Mouse (Mus musculus): ENCODE measurements around the gene Bin2. TPM values are rescaled to one million over a fixed set of nuclear protein-coding genes. Genes with fewer than 3 reads are reported as not detected.
"Not testable (repeated sequence)": the region's sequence is repeated elsewhere in the genome, so short reads cannot be mapped to it uniquely, and the experiment has no call there.

The Bin2 gene
- total RNA-seq, 2 experiments from 2014 or later: 1.6 to 2.0 TPM

DNA sequence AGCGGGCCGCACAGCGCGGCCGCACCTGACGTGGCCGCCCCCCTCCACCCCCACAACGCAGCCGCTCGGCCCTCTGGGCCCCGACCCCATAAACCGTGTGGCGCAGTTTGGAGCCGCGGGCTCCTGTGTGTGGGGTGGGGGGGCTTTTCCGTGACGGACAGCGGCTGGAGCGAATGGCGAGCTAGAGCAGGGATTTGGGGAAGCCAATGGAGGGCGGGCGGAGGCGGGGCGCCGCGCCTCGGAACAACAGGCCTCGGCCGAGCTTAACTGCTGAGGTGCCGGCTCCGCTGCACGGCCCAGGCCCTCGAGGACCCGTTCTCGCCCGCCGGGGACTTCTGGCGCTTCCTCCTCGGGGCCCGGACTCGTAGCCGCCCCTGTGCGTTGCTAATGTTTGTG, 53.5 kb downstream of the Bin2 start:
- peak; percentile 96 for DNase-seq

DNA sequence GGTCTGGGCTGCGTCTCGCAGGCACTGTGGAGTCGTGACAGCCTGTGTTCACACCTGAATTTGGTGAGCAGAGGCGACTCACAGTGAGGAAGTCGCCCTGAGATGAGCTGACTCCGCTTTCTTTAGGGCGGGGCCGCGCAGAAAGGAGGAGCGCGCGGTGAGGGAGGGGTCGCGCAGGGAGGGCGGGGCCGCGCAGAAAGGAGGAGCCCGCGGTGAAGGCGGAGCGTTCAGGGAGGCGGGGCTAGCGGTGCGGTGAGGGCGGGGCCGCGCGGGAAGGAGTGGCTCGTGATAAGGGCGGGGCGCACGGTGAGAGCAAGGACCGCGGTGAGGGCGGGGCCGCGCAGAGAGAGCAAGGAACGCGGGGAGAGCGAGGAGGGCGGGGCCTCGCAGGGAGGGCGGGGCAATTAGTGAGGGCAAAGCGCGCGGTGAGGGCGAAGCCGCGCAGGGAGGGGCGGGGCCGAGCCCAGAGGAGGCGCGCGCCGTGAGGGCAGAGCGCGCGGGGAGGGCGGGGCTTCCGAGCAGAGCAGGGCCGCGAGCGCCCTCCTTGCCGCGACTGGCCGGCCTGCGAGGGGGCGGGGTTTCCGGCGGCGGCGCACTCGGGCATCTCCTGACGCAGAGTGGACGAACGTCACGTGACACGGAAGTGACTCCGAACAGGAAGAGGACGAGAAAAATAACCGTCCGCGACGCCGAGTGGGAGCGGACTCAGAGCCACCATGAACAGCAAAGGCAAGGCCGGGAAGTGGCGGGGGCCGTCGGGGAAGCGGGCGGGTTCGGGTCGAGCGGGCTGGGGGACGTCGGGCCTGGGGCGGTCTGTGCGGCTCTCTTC, 54.1 kb downstream of the Bin2 start, which contains the start of gene Dazap2:
Gene Dazap2 (plus strand): TSS at position 354 of the 829 bp plus-strand sequence.
- peak; percentile 99 for DNase-seq

DNA sequence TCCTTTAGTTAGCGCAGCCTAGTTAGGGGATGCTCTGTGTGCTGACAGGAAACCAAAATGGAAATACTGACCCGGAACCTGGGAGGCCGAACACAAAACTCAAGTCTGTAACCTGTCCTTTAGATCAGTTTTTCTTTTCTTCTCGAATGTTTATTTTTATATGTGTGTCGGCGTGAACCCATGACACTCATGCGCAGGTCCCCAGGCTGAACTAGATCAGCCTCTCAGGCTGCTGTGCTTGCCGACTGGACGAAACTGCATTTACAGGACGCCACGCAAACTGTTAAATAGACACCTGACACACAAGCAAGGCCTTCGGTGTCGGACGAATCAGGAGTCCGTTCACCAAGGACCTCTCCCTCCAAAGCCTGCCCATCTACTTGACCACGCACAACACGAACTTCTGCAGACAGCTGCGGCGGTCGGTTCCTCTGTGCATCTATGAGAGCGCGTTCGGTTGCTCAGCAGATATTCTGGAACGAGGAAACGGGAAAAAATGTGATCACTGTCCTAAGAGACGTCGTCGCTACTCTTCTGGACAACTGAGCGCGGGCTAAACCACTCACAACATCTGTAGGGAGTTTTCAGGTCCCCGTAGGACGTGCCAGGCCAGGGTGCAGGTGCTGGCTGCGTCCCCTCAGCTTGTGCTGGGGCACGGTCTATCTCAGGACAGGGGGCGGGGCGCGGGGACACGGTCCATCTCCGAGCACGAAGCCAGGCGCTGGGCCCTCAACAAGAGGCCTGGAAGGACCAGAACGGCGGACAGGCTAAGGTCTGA, 54.9 kb downstream of the Bin2 start:
- DNase-seq: no peak

DNA sequence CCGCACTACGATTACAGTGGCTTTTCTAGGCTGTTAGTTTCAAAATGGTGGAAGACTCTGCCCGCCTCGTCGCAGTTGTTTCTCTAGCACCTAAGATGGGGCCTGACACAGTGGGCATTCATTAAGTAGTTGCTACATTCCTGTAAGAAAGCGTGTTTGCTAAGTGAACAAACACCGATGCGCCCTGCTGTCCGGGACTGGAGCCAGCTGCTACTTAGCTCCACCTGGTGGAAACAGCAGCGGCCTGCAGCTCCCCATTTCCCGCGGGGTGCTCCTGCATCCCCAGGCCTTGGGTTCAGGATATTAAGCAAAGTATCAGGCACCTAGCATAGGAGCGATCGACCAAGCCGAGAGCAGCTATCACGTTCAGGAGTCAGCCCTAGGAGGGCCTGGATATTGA, 55.8 kb downstream of the Bin2 start:
- peak; percentile 89 for DNase-seq

DNA sequence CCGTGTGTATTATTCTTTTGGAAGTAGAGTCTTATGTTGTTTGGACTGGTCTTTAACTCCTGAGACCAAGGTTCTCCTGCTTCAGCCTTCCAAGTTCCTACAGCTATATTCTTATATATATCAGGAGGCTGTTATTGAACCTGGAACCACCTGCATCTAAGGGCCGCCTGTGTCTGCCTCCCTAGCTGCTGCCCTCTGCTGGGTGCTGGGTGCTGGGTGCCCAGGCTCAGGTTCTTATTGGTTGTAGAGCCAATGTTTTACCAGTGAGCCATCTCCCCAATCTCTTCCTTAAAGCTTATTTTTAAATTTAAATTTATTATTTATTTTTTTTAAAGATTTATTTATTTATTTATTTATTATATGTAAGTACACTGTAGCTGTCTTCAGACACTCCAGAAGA, 56.9 kb downstream of the Bin2 start:
- no peak for DNase-seq

DNA sequence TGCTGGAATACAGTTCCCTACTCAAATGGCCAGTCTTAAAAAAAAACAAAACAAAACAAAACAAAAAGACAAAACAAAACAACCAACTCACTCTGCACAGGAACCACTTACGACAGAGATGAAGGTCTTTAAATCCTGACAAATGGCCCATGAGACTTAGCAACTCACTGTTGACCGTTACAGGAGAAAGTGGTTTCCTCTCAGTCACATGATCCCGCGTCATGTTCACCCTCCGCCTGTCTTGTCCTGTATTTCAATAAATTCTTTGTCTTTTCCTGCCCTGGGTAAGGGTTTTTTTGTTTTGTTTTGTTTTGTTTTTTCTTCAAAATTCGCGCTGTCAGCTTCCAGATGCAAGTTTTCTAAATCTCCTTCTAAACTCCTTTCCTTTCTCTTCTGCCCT, 57.4 kb downstream of the Bin2 start:
- no peak for DNase-seq

DNA sequence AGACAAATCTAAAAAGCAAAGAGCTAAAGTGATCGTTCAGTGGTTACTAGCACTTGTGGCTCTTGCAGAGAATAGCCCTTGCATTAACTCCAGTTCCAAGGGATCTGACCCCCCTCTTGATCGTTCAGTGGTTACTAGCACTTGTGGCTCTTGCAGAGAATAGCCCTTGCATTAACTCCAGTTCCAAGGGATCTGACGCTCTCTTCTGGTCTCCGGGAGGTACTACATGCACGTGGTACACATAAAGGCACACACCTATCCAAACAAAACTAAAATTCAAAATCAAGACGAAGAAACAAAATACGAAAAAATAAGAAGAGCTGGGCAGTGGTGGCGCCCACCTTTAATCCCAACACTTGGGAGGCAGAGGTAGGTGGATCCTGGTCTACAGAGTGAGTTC, 62.7 kb downstream of the Bin2 start:
- DNase-seq: not testable (repeated sequence)

DNA sequence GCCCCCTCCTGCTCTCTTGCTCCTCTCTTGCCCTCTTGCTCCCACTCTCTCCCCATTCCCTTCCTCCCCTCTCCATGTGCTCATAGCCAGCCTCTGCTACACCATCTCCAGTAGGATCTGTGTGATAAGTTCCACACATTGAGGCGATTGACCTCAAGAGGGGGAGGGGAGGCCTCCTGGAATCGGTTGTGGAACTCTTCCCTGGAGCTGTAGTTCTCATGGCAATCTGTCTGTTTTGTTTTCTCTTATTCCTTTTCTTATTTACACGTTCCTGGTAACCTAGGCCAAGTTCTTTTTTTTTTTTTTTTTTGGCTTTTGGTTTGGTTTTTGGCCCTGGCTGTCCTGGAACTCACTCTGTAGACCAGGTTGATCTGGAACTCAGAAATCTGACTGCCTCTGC, 67.7 kb downstream of the Bin2 start:
- DNase-seq: no peak

DNA sequence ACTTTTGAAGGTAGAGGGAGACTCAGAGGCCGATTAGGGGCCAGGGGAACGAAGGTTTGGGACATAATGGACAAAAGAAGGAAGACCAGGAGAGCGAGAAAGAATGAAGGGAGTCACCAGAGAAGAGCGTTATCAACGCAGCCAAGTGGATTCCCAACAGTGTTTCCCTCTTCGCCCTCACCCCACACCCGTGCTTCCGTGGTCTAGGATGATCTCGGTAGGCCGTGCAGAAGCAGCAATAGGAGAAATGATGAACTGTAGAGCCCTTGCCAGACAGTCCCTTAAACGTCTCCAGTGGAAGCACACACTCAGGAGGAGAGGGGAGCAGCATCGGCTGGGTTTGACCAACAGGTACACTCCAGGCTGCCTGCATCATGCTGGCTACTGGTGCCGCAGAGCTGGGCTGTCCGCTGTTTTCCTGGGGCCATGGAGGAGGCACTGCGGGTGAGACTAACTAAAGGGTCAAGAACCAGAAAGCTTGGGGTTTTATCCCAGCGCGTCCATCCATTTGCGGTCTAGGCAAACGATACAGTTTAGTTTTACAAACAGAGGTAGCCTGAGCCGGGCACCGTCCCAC, 68.6 kb downstream of the Bin2 start:
- DNase-seq: no peak

DNA sequence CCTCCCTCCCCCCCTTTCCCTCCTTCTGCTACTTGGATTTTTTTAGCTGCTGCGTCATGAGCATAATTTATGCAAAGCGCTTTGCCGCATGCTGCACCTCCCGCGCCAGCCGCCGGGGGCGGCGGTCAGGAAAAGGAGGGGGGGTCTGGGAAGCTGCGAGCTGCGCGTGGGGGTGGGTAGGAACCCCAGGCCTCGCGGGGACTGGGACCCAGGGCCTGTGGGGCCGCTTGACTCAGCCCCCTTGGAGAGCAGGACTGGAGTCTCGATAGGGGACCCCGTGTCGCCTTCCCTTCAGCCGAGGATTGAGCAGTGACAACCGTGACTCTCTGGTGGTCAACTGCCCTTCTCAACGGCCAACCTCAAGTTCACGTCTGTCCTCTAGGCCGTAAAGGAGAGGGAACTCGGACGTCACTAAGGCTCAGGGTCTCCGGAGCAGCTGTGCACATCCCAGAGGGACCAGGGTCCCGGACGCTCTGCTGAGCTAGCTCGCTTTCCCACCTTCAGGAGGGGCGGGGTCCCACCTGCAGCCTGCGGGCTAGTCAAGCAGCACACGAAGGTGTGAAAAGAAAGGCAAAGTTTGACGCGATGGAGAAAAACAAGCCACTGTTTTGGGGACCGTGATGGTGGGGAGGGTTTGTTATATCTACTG, 69.2 kb downstream of the Bin2 start:
- peak; percentile 88 for DNase-seq

DNA sequence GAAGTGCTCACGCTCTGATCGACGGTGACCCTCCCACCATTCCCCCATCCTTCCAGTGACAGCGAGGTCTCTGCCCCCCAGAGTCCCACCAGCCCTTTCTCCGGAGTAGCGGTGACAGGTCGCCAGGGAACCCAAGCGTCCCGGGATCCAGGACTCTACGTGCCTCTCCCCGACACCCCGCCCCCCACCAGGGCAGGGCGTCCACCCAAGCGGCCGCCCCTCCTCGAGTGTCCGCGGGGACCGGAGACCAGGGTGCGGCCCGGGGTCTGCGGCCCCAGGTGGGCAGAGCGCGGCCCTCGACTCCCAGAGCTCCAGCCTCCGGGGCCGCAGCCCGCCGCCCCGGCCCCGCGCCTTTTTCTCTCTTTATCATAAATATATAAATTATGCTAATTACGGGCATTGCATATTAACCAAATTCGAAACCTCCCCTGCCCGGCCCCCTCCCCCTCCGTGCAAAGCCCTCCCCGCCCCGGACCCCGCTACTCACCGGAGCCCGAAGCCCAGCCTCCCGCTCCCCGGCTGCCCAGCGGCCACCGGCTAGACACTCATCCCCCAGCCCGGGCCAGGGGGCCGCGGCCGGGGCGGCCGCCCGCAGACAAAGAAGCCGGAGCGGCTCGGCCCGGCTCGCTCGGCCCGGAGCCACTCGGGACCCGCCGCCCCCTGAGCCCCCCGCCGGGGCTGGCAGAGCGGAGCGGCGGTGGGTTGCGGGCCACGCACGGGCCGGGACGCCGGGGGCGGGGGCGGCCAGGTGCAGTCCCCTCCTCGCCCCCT, 69.9 kb downstream of the Bin2 start, which contains the start of gene Pou6f1:
Gene Pou6f1 (minus strand): TSS at position 709 of the 771 bp plus-strand sequence.
- DNase-seq: peak; percentile 70

DNA sequence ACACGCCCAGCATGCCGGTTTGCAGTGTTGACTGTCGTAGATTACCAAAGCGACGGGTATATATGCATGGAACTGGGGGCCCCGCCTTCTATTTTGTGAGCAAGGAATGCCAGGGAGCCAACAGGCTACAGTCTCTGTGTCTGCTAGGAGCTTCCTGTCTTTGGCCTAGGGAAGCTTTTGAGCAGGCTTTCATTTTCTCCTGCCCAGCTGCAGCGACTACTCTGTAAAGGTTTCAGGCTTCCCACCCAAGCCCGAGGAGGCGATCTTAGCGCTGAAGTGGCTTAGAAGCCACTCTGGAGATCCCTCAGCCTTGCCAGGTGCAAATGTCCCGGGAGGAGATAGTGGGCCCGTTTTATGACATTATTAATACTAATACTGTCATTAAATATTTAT, 70.5 kb downstream of the Bin2 start:
- peak; percentile 61 for DNase-seq

DNA sequence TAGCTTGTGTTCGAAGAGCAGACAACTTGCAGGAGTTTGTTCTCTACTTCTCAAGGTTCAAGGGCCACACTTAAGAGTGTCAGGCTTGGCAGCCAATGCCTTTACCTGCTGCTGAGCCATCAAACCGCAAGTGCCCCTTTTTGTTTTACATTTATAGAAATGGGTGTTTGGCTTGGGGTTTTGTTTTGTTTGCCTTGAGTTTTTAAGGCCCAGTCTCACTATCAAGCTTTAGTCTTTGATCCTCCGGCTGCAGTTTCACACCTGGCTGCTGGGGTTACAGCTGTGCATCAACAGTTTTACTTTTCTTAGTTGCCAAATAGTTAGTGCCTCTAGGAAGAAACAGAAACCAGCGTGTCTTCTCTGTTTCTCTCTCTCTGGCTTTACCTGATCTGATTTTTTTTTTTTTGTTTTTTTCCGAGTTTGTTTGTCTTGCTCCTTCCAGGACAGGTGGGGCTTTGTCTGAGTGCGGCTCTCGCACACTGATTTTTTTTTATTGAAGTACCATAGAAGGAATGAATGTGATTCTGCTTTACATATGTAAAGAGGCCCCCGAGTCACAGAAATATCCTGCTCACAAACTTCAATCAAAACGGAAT, 71.0 kb downstream of the Bin2 start:
- no peak for DNase-seq

DNA sequence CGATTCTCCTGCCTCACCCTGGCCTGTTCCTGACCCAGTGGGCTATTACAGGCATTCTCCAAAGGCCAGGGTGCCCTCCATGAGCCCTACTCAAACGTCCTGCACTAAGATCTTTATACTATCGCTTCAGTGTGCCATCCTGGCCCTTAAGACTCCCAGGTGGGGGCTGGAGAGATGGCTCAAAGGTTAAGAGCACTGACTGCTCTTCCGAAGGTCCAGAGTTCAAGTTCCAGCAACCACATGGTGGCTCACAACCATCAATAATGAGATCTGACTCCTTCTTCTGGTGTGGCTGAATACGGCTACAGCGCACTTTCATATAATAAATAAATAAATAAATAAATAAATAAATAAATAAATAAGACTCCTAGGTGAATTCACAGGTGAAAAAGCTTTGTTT, 76.5 kb downstream of the Bin2 start:
- no peak for DNase-seq

Small RNAs within 50 kb of the gene (microRNA-seq; reads per million reads assigned to microRNA genes)
- gene Mir6961: 0 reads per million in 2 experiments

Other genes starting within 250 kb of the Bin2 start
- not detected for gene Gm5475, start 247.4 kb downstream of the Bin2 start, total RNA-seq (2021)
- gene Slc11a2, start 244.5 kb downstream of the Bin2 start, total RNA-seq (2021): 10 to 100 TPM; 40.4 to 43.9 TPM
- gene Letmd1, start 200.5 kb downstream of the Bin2 start, total RNA-seq (2021): 10 to 100 TPM; 15.3 to 15.8 TPM
- gene Csrnp2, start 174.1 kb downstream of the Bin2 start, total RNA-seq (2021): 1 to 10 TPM; 5.9 to 6.5 TPM
- gene Tfcp2, start 117.5 kb downstream of the Bin2 start, total RNA-seq (2021): 10 to 100 TPM; 14.4 to 14.6 TPM
- 10 to 100 TPM; 26.3 to 29.3 TPM for gene Pou6f1, start 69.6 kb downstream of the Bin2 start, total RNA-seq (2021)
- 100 to 1,000 TPM; 147 to 155 TPM for gene Dazap2, start 54.2 kb downstream of the Bin2 start, total RNA-seq (2021)
- gene Smagp, start 32.6 kb downstream of the Bin2 start, total RNA-seq (2021): 10 to 100 TPM; 21.6 to 22.6 TPM
- not detected for gene Cela1, start 18.4 kb upstream of the Bin2 start, total RNA-seq (2021)
- gene Galnt6, start 59.8 kb upstream of the Bin2 start, total RNA-seq (2021): 1 to 10 TPM; 1.3 to 1.6 TPM
- 1 to 10 TPM; 2.4 to 2.5 TPM for gene Slc4a8, start 92.2 kb upstream of the Bin2 start, total RNA-seq (2021)
- gene Scn8a, start 200.3 kb upstream of the Bin2 start, total RNA-seq (2021): under 1 TPM; 0.50 to 0.83 TPM